Mouse (Mus musculus) lung, embryonic 14.5 days (tissue): Measurements from ENCODE around the gene Tfcp2. TPM values are rescaled to one million over a fixed set of nuclear protein-coding genes. Genes with fewer than 3 reads are reported as not detected.
"Not testable (repeated sequence)": the region's sequence is repeated elsewhere in the genome, so short reads cannot be mapped to it uniquely, and the experiment has no call there.

Experiments
- ATAC-seq: fragments of 200-750 bp; cut with Nextera tagmentation; 2 replicates; pipeline ENCODE4 v1.8.0; 2017; ENCODE audit warnings: mild to moderate bottlenecking, moderate TSS enrichment, moderate library complexity; ENCODE audit not compliant: insufficient read depth
- DNase-seq: peaks from one replicate; pipeline ENCODE4 v3.0.0-alpha.2; 2015
- H3K27ac ChIP-seq: fragments of 300-500 bp; sonication (generic); 2 replicates; pipeline ENCODE4 v1.5.1; 2014; ENCODE audit warnings: low read depth, mild to moderate bottlenecking, moderate library complexity
- H3K27me3 ChIP-seq: fragments of 300-500 bp; sonication (generic); 2 replicates; pipeline ENCODE4 v1.6.1; 2014; ENCODE audit warnings: low read length, control low read depth; ENCODE audit not compliant: insufficient read depth
- H3K36me3 ChIP-seq: fragments of 300-500 bp; sonication (generic); 2 replicates; pipeline ENCODE4 v1.6.1; 2014; ENCODE audit warnings: control low read depth; ENCODE audit not compliant: insufficient read depth
- H3K4me1 ChIP-seq: fragments of 300-500 bp; sonication (generic); 2 replicates; pipeline ENCODE4 v1.6.1; 2014; ENCODE audit warnings: antibody characterized with exemption, control low read depth; ENCODE audit not compliant: insufficient read depth
- H3K4me2 ChIP-seq: fragments of 300-500 bp; sonication (generic); 2 replicates; pipeline ENCODE4 v1.6.1; 2014; ENCODE audit warnings: mild to moderate bottlenecking
- H3K4me3 ChIP-seq: fragments of 300-500 bp; sonication (generic); 2 replicates; pipeline ENCODE4 v1.5.1; 2014; ENCODE audit warnings: low read depth, low read length
- H3K9ac ChIP-seq: fragments of 300-500 bp; sonication (generic); 2 replicates; pipeline ENCODE4 v1.6.1; 2014
- H3K9me3 ChIP-seq: fragments of 300-500 bp; sonication (generic); 2 replicates; pipeline ENCODE4 v1.6.1; 2016; ENCODE audit warnings: low read depth, low read length, control low read depth
- CTCF ChIP-seq: IDR thresholded peaks from 2 replicates; pipeline ENCODE4 v1.5.1; 2016; ENCODE audit warnings: antibody characterized with exemption, low read depth
- WGBS: fragments of 180-500 bp; shearing (Covaris S2); extraction: QIAGEN DNeasy Blood & Tissue Kit; methylation state at CpG from one replicate; pipeline ENCODE4 v1.1.7; 2014; 5-methylcytosine and 5-hydroxymethylcytosine counted together
- polyA plus RNA-seq: library from polyadenylated mRNA; unstranded; fragments of >200 nt; fragmentation: Nextera tagmentation; extraction: Ambion mirVana; gene quantifications from 2 replicates; pipeline ENCODE4 v1.2.1, GENCODE M21; 2014

Tfcp2 gene
- polyA plus RNA-seq, 1 experiment from 2014 or later: 23.0 TPM

- WGBS: 82% methylated on average over 9 of the region's 9 CpGs
- H3K27ac ChIP-seq: no peak overlapping the region
- H3K4me3 ChIP-seq: no peak overlapping the region
- no peak for TF ChIP-seq CTCF
- no peaks in the 10 kb centered on the region for H3K27me3 ChIP-seq
- no peak overlapping the region for H3K9ac ChIP-seq
- H3K36me3 ChIP-seq: no peaks in the 10 kb centered on the region
- no peak for DNase-seq
- no peaks in the 10 kb centered on the region for H3K4me1 ChIP-seq
- H3K4me2 ChIP-seq: no peak overlapping the region
- ATAC-seq: no peak
- no peaks in the 10 kb centered on the region for H3K9me3 ChIP-seq
Observed at GRCm38 (mm10) chr15:100556378-100556777, 4.6 kb upstream of the Tfcp2 start.

DNA sequence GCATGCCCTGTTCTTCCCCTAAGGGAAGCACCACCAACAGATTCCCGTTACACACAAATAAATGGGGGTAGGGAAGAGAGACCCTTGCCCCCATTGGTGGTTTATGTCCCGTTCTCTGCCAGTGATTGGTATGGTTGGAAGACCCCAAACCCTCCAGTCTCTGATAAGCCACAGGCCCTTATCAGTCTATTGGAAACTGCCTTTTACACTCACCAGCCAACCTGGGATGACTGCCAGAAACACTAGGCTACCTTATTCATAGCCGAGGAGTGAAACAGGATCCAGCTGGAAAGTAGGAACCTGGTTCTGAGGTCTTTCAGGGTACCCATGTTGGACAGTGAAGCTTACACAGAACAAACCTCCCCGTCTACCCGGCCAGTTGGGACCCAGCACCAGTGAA lies 4.2 kb upstream of the Tfcp2 start:
- no peak for TF ChIP-seq CTCF
- no peak for DNase-seq

DNA sequence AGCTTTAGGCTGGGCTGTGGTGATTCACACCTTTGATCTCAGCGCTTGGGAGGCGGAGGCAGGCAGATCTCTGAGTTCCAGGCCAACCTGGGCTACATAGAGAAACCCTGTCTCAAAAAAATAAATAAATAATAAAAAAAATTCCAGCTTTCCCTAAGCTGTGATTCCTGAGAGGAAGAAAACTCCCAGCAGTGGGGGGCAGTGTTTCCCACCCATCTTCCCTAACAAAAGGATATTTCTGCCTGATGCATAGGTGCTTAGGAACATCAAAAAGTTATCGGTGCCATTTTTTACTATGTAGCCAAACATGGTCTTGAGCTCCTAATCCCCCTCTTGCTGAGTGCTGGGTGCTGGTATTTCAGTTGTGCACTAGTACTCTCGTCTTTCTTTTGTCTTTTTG lies 1.5 kb downstream of the Tfcp2 start:
- WGBS: 92% methylated on average over 4 of the region's 4 CpGs
- ATAC-seq (no peak), DNase-seq (peak; percentile 9)
- peaks cover 5% of the 10 kb centered on the region; the same call in 1 of the 2 replicates for H3K9me3 ChIP-seq
- TF ChIP-seq CTCF: peak; percentile 11; the same call in 1 of the 2 replicates
- peak overlapping the region; percentile 87 for H3K4me2 ChIP-seq
- H3K27ac ChIP-seq: no peak overlapping the region
- 0 out of 2 replicates have a peak overlapping the region, but pooled peaks have one; percentile 80 for H3K4me3 ChIP-seq
- H3K36me3 ChIP-seq: peaks cover 8% of the 10 kb centered on the region; the same call in 1 of the 2 replicates
- H3K4me1 ChIP-seq: peaks cover 4% of the 10 kb centered on the region; the same call in 1 of the 2 replicates
- H3K27me3 ChIP-seq: no peaks in the 10 kb centered on the region
- H3K9ac ChIP-seq: no peak overlapping the region

More for the DNA sequence above, 4.2 kb upstream of the Tfcp2 start:
- Histone ChIP-seq H3K27me3 (no peaks in the 10 kb centered on the region), H3K36me3 (no peaks in the 10 kb centered on the region), H3K9ac (no peak overlapping the region), H3K4me2 (no peak overlapping the region), H3K4me1 (no peaks in the 10 kb centered on the region), H3K4me3 (no peak overlapping the region), H3K27ac (no peak overlapping the region), H3K9me3 (no peaks in the 10 kb centered on the region)
- ATAC-seq: no peak
- 79% methylated on average over 5 of the region's 5 CpGs for WGBS

DNA sequence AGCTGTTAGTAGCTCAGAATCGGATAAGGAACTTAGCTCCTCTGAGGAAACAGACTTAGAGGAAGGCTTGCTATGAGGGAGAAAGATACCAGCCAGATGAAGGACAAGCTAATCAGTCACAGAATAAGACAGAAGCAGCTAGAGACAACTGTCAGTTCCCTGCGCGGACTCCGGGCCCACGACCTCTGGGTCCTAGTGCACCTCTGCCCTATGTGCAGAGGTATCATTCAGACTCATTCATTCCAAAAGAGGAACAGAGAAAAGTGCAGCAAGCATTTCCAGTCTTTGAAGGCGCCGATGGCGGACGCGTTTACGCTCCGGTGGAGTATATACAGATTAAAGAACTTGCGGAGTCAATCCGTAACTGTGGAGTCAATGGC lies 8.2 kb downstream of the Tfcp2 start:
- H3K9me3 ChIP-seq, DNase-seq, ATAC-seq, H3K27me3 ChIP-seq, H3K4me2 ChIP-seq, H3K27ac ChIP-seq, H3K4me1 ChIP-seq, H3K9ac ChIP-seq, H3K4me3 ChIP-seq: not testable (repeated sequence)
- peaks cover 15% of the 10 kb centered on the region; the same call in 1 of the 2 replicates for H3K36me3 ChIP-seq
- 97% methylated on average over 14 of the region's 14 CpGs for WGBS

DNA sequence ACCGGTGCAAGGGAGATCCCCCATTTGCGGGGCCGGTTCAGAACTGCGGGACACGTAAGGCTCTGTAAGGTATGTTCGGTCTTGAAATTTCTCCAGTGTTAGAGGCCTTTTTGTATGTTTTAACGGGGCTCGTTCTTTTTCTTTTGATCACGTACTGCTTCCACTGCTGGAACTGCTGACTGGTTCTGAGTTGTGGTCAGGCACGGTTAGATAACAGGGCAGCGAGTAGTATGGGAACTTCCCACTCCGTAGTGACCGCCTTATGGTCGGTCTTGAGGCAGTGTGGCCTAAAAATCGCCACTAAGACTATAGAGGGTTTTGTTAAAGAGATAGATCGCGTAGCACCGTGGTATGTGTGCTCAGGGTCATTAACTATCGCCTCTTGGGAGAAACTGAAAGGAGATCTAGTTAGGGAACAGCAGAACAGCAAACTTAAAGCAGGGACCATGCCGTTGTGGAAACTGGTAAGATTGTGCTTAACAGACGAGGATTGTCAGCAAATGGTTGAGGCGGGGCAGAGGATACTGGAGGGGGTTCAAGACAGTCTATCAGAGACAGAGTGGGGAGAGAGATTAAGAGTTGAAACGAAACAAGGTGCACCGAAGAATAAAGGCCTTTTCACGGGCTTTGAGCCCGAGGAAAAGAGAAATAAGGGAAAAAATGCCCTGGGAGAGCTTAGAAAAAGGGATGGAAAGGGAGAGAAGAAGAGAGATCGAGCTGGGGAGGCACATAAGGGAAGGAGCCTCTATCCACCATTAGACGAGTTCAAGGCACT lies 8.7 kb downstream of the Tfcp2 start:
- WGBS: 97% methylated on average over 27 of the region's 28 CpGs
- not testable (repeated sequence) for H3K27ac ChIP-seq, H3K4me3 ChIP-seq, DNase-seq, ATAC-seq, H3K27me3 ChIP-seq, H3K4me2 ChIP-seq, H3K9ac ChIP-seq, H3K9me3 ChIP-seq, H3K4me1 ChIP-seq
- peaks cover 10% of the 10 kb centered on the region; the same call in 1 of the 2 replicates for H3K36me3 ChIP-seq

DNA sequence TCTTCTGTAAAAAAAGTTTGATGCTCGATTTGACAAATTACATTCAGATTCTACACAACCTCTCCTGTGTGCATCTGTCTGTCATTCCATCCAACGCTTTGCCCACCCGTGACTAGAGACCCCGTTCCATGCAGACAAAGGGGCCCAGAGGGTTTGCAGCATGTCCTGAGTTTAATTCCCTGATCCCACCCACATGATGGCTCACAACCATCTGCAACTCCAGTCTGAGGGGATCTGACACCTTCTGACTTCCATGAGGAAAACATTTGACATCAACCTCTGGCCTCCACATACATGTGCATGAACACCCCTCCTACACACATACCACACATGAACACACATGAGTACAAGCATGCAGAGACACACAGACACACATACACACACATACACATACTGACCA lies 10.4 kb downstream of the Tfcp2 start:
- Histone ChIP-seq H3K4me2 (no peak overlapping the region), H3K27ac (no peak overlapping the region), H3K9me3 (peaks cover 5% of the 10 kb centered on the region; the same call in 1 of the 2 replicates), H3K4me3 (no peak overlapping the region), H3K36me3 (peaks cover 9% of the 10 kb centered on the region; the same call in 1 of the 2 replicates), H3K27me3 (no peaks in the 10 kb centered on the region), H3K4me1 (no peaks in the 10 kb centered on the region), H3K9ac (no peak overlapping the region)
- WGBS: 86% methylated on average over 4 of the region's 4 CpGs
- ATAC-seq: no peak
- TF ChIP-seq CTCF: no peak
- no peak for DNase-seq

GRCm38 (mm10) chr15:100541001-100541400 lies 10.8 kb downstream of the Tfcp2 start:
- not testable (repeated sequence) for H3K4me1 ChIP-seq, DNase-seq, H3K27ac ChIP-seq, H3K4me3 ChIP-seq, H3K9ac ChIP-seq, H3K27me3 ChIP-seq, H3K4me2 ChIP-seq, H3K9me3 ChIP-seq, ATAC-seq
- WGBS: 66% methylated on average over 1 of the region's 1 CpGs
- peaks cover 13% of the 10 kb centered on the region; the same call in 1 of the 2 replicates for H3K36me3 ChIP-seq
